In genomic region chr13:109262501-109262900, GRCm38 (mm10) we compare ENCODE assay signal across 12 mouse cellular contexts.
DNase-seq lines count a peak whose midpoint lies in the region; ATAC-seq and TF ChIP-seq lines count a peak whose summit lies in the region.
"Had no signal": no experiment of that assay in that cellular context is flagged by ENCODE, and none has a peak within 500 bp of the region (broad histone marks: within the 10 kb centered on the region; RNA-seq: fewer than 3 reads in every experiment).

No protein-coding gene starts in this region.

- H3K4me1 ChIP-seq in kidney, postnatal 0 days (replicated peaks; ENCODE audit: insufficient read depth, low read length), result 0 out of 2 replicates have a peak, but pooled peaks cover 5% of the 10 kb centered on the region
- 0 out of 2 replicates have a peak, but pooled peaks cover 3% of the 10 kb centered on the region for H3K4me1 ChIP-seq in embryonic facial prominence, embryonic 14.5 days (ENCODE audit: control insufficient read depth, insufficient read depth, low read length)
- H3K4me1 ChIP-seq in intestine, postnatal 0 days (replicated peaks; ENCODE audit: control insufficient read depth, insufficient read depth, low read length), result peaks cover 6% of the 10 kb centered on the region
- H3K4me1 ChIP-seq in neural tube, embryonic 12.5 days, result peaks cover 11% of the 10 kb centered on the region; the same call in 1 of the 2 replicates
- H3K4me1 ChIP-seq: liver, embryonic 12.5 days had no signal

- H3K27me3 ChIP-seq in kidney, postnatal 0 days (ENCODE audit: insufficient read depth, low read length), result no peaks in the 10 kb centered on the region
- no peaks in the 10 kb centered on the region for H3K27me3 ChIP-seq in embryonic facial prominence, embryonic 14.5 days (replicated peaks; ENCODE audit: control insufficient read depth, insufficient read depth, low read length)
- no peaks in the 10 kb centered on the region for H3K27me3 ChIP-seq in intestine, postnatal 0 days (replicated peaks; ENCODE audit: control insufficient read depth, insufficient read depth, low read length)
- no peaks in the 10 kb centered on the region for H3K27me3 ChIP-seq in neural tube, embryonic 12.5 days (replicated peaks)

- no peaks in the 10 kb centered on the region for H3K36me3 ChIP-seq in kidney, postnatal 0 days (ENCODE audit: insufficient read depth, low read length)
- no peaks in the 10 kb centered on the region for H3K36me3 ChIP-seq in embryonic facial prominence, embryonic 14.5 days (ENCODE audit: control insufficient read depth, insufficient read depth, low read length)
- no peaks in the 10 kb centered on the region for H3K36me3 ChIP-seq in intestine, postnatal 0 days (ENCODE audit: control insufficient read depth, insufficient read depth)
- H3K36me3 ChIP-seq in neural tube, embryonic 12.5 days, result no peaks in the 10 kb centered on the region
- H3K36me3 ChIP-seq: G1E; liver, embryonic 12.5 days had no signal

- H3K4me3 ChIP-seq in kidney, postnatal 0 days (replicated peaks; ENCODE audit: low read depth, low read length), result 0 out of 2 replicates have a peak overlapping the region, but pooled peaks have one; percentile 9
- H3K4me3 ChIP-seq in embryonic facial prominence, embryonic 14.5 days (ENCODE audit: low read depth, low read length), result no peak overlapping the region
- H3K4me3 ChIP-seq in intestine, postnatal 0 days (ENCODE audit: low read depth, low read length), result peak overlapping the region; percentile 60
- peak overlapping the region; percentile 5; the same call in 1 of the 2 replicates for H3K4me3 ChIP-seq in neural tube, embryonic 12.5 days
- H3K4me3 ChIP-seq: liver, embryonic 12.5 days had no signal

- no peak for DNase-seq in kidney, postnatal 0 days (ENCODE audit: low spot score)
- DNase-seq in kidney, adult 9 months, result no peak
- peak; percentile 61 for DNase-seq in embryonic facial prominence, embryonic 14.5 days (ENCODE audit: low spot score)
- no peak for DNase-seq in layer of hippocampus, adult 11-12 months (ENCODE audit: low spot score)
- no peak for DNase-seq in frontal cortex, postnatal 25 days (ENCODE audit: low spot score in 2 of 2)
- DNase-seq: adrenal gland, postnatal 14 days; cerebellum, postnatal 25 days; forebrain, postnatal 0 days had no signal

- no peak for TF ChIP-seq CTCF in kidney, postnatal 0 days (IDR thresholded peaks at IDR 0.05; ENCODE audit: low read depth)
- no peak for TF ChIP-seq CTCF in intestine, postnatal 0 days (IDR thresholded peaks at IDR 0.05; ENCODE audit: low read depth)

- 56% methylated on average over 5 of the region's 5 CpGs for WGBS in kidney, postnatal 0 days
- WGBS in embryonic facial prominence, embryonic 14.5 days, result 32% methylated on average over 5 of the region's 5 CpGs
- WGBS in intestine, postnatal 0 days, result 75% methylated on average over 5 of the region's 5 CpGs
- 83% methylated on average over 5 of the region's 5 CpGs for WGBS in neural tube, embryonic 12.5 days

- no peak overlapping the region for H3K9ac ChIP-seq in kidney, postnatal 0 days (ENCODE audit: low read depth, low read length)
- H3K9ac ChIP-seq in embryonic facial prominence, embryonic 14.5 days (ENCODE audit: low read depth, low read length), result no peak overlapping the region
- no peak overlapping the region for H3K9ac ChIP-seq in intestine, postnatal 0 days (ENCODE audit: low read depth, low read length)
- H3K9ac ChIP-seq in neural tube, embryonic 12.5 days, result no peak overlapping the region
- H3K9ac ChIP-seq: forebrain, postnatal 0 days; liver, embryonic 12.5 days had no signal

- peak overlapping the region; percentile 85 for H3K4me2 ChIP-seq in kidney, postnatal 0 days (ENCODE audit: low read length)
- H3K4me2 ChIP-seq in embryonic facial prominence, embryonic 14.5 days (ENCODE audit: low read depth, low read length), result peak overlapping the region; percentile 65
- peak overlapping the region; percentile 88 for H3K4me2 ChIP-seq in intestine, postnatal 0 days (replicated peaks; ENCODE audit: low read depth)
- peak overlapping the region; percentile 65 for H3K4me2 ChIP-seq in neural tube, embryonic 12.5 days (replicated peaks)

- ATAC-seq in kidney, postnatal 0 days (replicated peaks; ENCODE audit: low FRiP score, low read depth), result no peak
- ATAC-seq in embryonic facial prominence, embryonic 14.5 days (ENCODE audit: low read depth), result no peak
- no peak for ATAC-seq in intestine, postnatal 0 days
- ATAC-seq in neural tube, embryonic 12.5 days (ENCODE audit: low FRiP score, low read depth), result no peak
- ATAC-seq: liver, embryonic 12.5 days had no signal

- no peaks in the 10 kb centered on the region for H3K9me3 ChIP-seq in kidney, postnatal 0 days (replicated peaks; ENCODE audit: low read length)
- H3K9me3 ChIP-seq in embryonic facial prominence, embryonic 14.5 days (ENCODE audit: control insufficient read depth, low read length), result no peaks in the 10 kb centered on the region
- H3K9me3 ChIP-seq in intestine, postnatal 0 days (ENCODE audit: control insufficient read depth), result no peaks in the 10 kb centered on the region
- no peaks in the 10 kb centered on the region for H3K9me3 ChIP-seq in neural tube, embryonic 12.5 days
- H3K9me3 ChIP-seq: G1E; liver, embryonic 12.5 days had no signal

- H3K27ac ChIP-seq in kidney, postnatal 0 days, result no peak overlapping the region
- H3K27ac ChIP-seq in embryonic facial prominence, embryonic 14.5 days (replicated peaks; ENCODE audit: low read depth, low read length), result peak overlapping the region; percentile 3; the same call in 1 of the 2 replicates
- no peak overlapping the region for H3K27ac ChIP-seq in intestine, postnatal 0 days (ENCODE audit: low read depth, low read length)
- no peak overlapping the region for H3K27ac ChIP-seq in neural tube, embryonic 12.5 days
- H3K27ac ChIP-seq: liver, embryonic 12.5 days had no signal
